Mouse (Mus musculus) intestine, embryonic 14.5 days (tissue): ENCODE data around the gene Cit. TPM values are rescaled to one million over a fixed set of nuclear protein-coding genes. Genes with fewer than 3 reads are reported as not detected.
A peak's percentile ranks its signal among the peaks of the same experiment; 100 is the strongest.

ENCODE experiments used
- ATAC-seq: fragments of 200-750 bp; cut with Nextera tagmentation; replicated peaks from 2 replicates; pipeline ENCODE4 v1.8.0; 2017; ENCODE audit warnings: low read depth, moderate number of reproducible peaks, moderate TSS enrichment, moderate library complexity; ENCODE audit not compliant: low FRiP score, low TSS enrichment
- DNase-seq: peaks from one replicate; pipeline ENCODE4 v3.0.0-alpha.2; 2018; ENCODE audit warnings: low spot score
- H3K27ac ChIP-seq: fragments of 300-500 bp; sonication (generic); 2 replicates; pipeline ENCODE4 v1.5.1; 2014; ENCODE audit warnings: low read depth, mild to moderate bottlenecking, control low read depth
- H3K27me3 ChIP-seq: fragments of 300-500 bp; sonication (generic); replicated peaks from 2 replicates; pipeline ENCODE4 v1.6.1; 2014; ENCODE audit warnings: low read length, control low read depth; ENCODE audit not compliant: control insufficient read depth, insufficient read depth
- H3K36me3 ChIP-seq: fragments of 300-500 bp; sonication (generic); 2 replicates; pipeline ENCODE4 v1.6.1; 2014; ENCODE audit warnings: low read length, control low read depth; ENCODE audit not compliant: control insufficient read depth, insufficient read depth
- H3K4me1 ChIP-seq: fragments of 300-500 bp; sonication (generic); replicated peaks from 2 replicates; pipeline ENCODE4 v1.6.1; 2014; ENCODE audit warnings: low read length, control low read depth, mixed read lengths; ENCODE audit not compliant: control insufficient read depth, insufficient read depth
- H3K4me2 ChIP-seq: fragments of 300-500 bp; sonication (generic); 2 replicates; pipeline ENCODE4 v1.6.1; 2014; ENCODE audit warnings: low read length
- H3K4me3 ChIP-seq: fragments of 300-500 bp; sonication (generic); 2 replicates; pipeline ENCODE4 v1.5.1; 2014; ENCODE audit warnings: low read depth, low read length, control low read depth, mixed read lengths
- H3K9ac ChIP-seq: fragments of 300-500 bp; sonication (generic); 2 replicates; pipeline ENCODE4 v1.6.1; 2014; ENCODE audit warnings: mild to moderate bottlenecking, low read length
- H3K9me3 ChIP-seq: fragments of 300-500 bp; sonication (generic); 2 replicates; pipeline ENCODE4 v1.6.1; 2016; ENCODE audit warnings: low read length, control low read depth; ENCODE audit not compliant: control insufficient read depth
- WGBS: fragments of 180-500 bp; shearing (Covaris S2); extraction: QIAGEN DNeasy Blood & Tissue Kit; methylation state at CpG from one replicate; pipeline ENCODE4 v1.1.7; 2014; 5-methylcytosine and 5-hydroxymethylcytosine counted together
- polyA plus RNA-seq: library from polyadenylated mRNA; unstranded; fragments of >200 nt; fragmentation: Nextera tagmentation; extraction: Ambion mirVana; gene quantifications from 2 replicates; pipeline ENCODE4 v1.2.1, GENCODE M21; 2014

Cit gene
- polyA plus RNA-seq, 1 experiment from 2014 or later, result 25.8 TPM

GRCm38 (mm10) chr5:116024327-116024739 lies 179.3 kb downstream of the Cit start, which contains the start of gene Prkab1:
Prkab1 (minus strand) TSS chr5:116024508.
- under 1% methylated on average over 46 of the region's 46 CpGs for WGBS
- Histone ChIP-seq H3K36me3 (peaks cover 30% of the 10 kb centered on the region), H3K4me1 (peaks cover 11% of the 10 kb centered on the region), H3K27ac (peak within 1 kb of the TSS; percentile 80), H3K27me3 (no peaks in the 10 kb centered on the region), H3K9ac (peak within 1 kb of the TSS; percentile 76), H3K4me2 (peak within 1 kb of the TSS; percentile 78), H3K4me3 (peak within 1 kb of the TSS; percentile 85), H3K9me3 (no peaks in the 10 kb centered on the region)
- ATAC-seq (peak; percentile 99), DNase-seq (peak; percentile 91)

GRCm38 (mm10) chr5:116026107-116026506 lies 181.0 kb downstream of the Cit start:
- ATAC-seq, result no peak
- no peaks in the 10 kb centered on the region for H3K9me3 ChIP-seq
- H3K4me2 ChIP-seq, result no peak overlapping the region
- peaks cover 13% of the 10 kb centered on the region for H3K36me3 ChIP-seq
- peaks cover 11% of the 10 kb centered on the region for H3K4me1 ChIP-seq
- no peak for DNase-seq
- no peak overlapping the region for H3K4me3 ChIP-seq
- WGBS, result 90% methylated on average over 5 of the region's 5 CpGs
- H3K27me3 ChIP-seq, result peaks cover 8% of the 10 kb centered on the region; the same call in 1 of the 2 replicates
- no peak overlapping the region for H3K9ac ChIP-seq
- H3K27ac ChIP-seq, result no peak overlapping the region

GRCm38 (mm10) chr5:116026561-116026960 lies 181.5 kb downstream of the Cit start:
- no peak overlapping the region for H3K27ac ChIP-seq
- WGBS, result 90% methylated on average over 14 of the region's 14 CpGs
- no peak for ATAC-seq
- peaks cover 8% of the 10 kb centered on the region; the same call in 1 of the 2 replicates for H3K27me3 ChIP-seq
- DNase-seq, result no peak
- H3K4me3 ChIP-seq, result no peak overlapping the region
- peaks cover 11% of the 10 kb centered on the region for H3K4me1 ChIP-seq
- no peaks in the 10 kb centered on the region for H3K9me3 ChIP-seq
- H3K4me2 ChIP-seq, result no peak overlapping the region
- H3K36me3 ChIP-seq, result peaks cover 8% of the 10 kb centered on the region
- H3K9ac ChIP-seq, result no peak overlapping the region

GRCm38 (mm10) chr5:116029071-116029470 lies 184.0 kb downstream of the Cit start:
- Histone ChIP-seq H3K9ac (no peak overlapping the region), H3K27ac (no peak overlapping the region), H3K4me1 (no peaks in the 10 kb centered on the region), H3K36me3 (no peaks in the 10 kb centered on the region), H3K9me3 (no peaks in the 10 kb centered on the region), H3K27me3 (peaks cover 8% of the 10 kb centered on the region; the same call in 1 of the 2 replicates), H3K4me2 (no peak overlapping the region), H3K4me3 (no peak overlapping the region)
- ATAC-seq (no peak), DNase-seq (no peak)
- 69% methylated on average over 7 of the region's 7 CpGs for WGBS

- 0 out of 2 replicates have a peak, but pooled peaks have one; percentile 11 for ATAC-seq
- H3K4me2 ChIP-seq, result peak overlapping the region; percentile 28; the same call in 1 of the 2 replicates
- no peak overlapping the region for H3K9ac ChIP-seq
- WGBS, result 3% methylated on average over 19 of the region's 19 CpGs
- H3K9me3 ChIP-seq, result no peaks in the 10 kb centered on the region
- no peak overlapping the region for H3K27ac ChIP-seq
- no peak overlapping the region for H3K4me3 ChIP-seq
- DNase-seq, result no peak
- H3K27me3 ChIP-seq, result peaks cover 8% of the 10 kb centered on the region; the same call in 1 of the 2 replicates
- no peaks in the 10 kb centered on the region for H3K4me1 ChIP-seq
- no peaks in the 10 kb centered on the region for H3K36me3 ChIP-seq
These were observed 185.6 kb downstream of the Cit start for GRCm38 (mm10) chr5:116030566-116031189.

- H3K9ac ChIP-seq, result no peak overlapping the region
- ATAC-seq, result 0 out of 2 replicates have a peak, but pooled peaks have one; percentile 23
- no peak overlapping the region for H3K4me3 ChIP-seq
- 3% methylated on average over 14 of the region's 14 CpGs for WGBS
- no peaks in the 10 kb centered on the region for H3K9me3 ChIP-seq
- DNase-seq, result peak; percentile 88
- H3K27ac ChIP-seq, result no peak overlapping the region
- no peaks in the 10 kb centered on the region for H3K4me1 ChIP-seq
- no peaks in the 10 kb centered on the region for H3K36me3 ChIP-seq
- no peak overlapping the region for H3K4me2 ChIP-seq
- H3K27me3 ChIP-seq, result peaks cover 8% of the 10 kb centered on the region; the same call in 1 of the 2 replicates
These were observed 186.1 kb downstream of the Cit start for GRCm38 (mm10) chr5:116031190-116031577.

GRCm38 (mm10) chr5:116036465-116036864 lies 191.4 kb downstream of the Cit start:
- Histone ChIP-seq H3K36me3 (no peaks in the 10 kb centered on the region), H3K9ac (no peak overlapping the region), H3K27ac (no peak overlapping the region), H3K4me1 (no peaks in the 10 kb centered on the region), H3K9me3 (no peaks in the 10 kb centered on the region), H3K27me3 (no peaks in the 10 kb centered on the region), H3K4me2 (no peak overlapping the region), H3K4me3 (no peak overlapping the region)
- no peak for DNase-seq
- 70% methylated on average over 16 of the region's 16 CpGs for WGBS
- ATAC-seq, result no peak

- DNase-seq, result no peak
- no peak for ATAC-seq
- WGBS, result 55% methylated on average over 9 of the region's 12 CpGs
- Histone ChIP-seq H3K27ac (no peak overlapping the region), H3K36me3 (no peaks in the 10 kb centered on the region), H3K9me3 (no peaks in the 10 kb centered on the region), H3K4me1 (no peaks in the 10 kb centered on the region), H3K9ac (no peak overlapping the region), H3K4me2 (no peak overlapping the region), H3K27me3 (no peaks in the 10 kb centered on the region), H3K4me3 (no peak overlapping the region)
These were observed 192.7 kb downstream of the Cit start for GRCm38 (mm10) chr5:116037731-116038130.

- H3K4me2 ChIP-seq, result peak overlapping the region; percentile 40
- H3K9me3 ChIP-seq, result no peaks in the 10 kb centered on the region
- H3K4me3 ChIP-seq, result no peak overlapping the region
- no peak overlapping the region for H3K27ac ChIP-seq
- H3K36me3 ChIP-seq, result no peaks in the 10 kb centered on the region
- no peak overlapping the region for H3K9ac ChIP-seq
- 19% methylated on average over 11 of the region's 11 CpGs for WGBS
- H3K4me1 ChIP-seq, result no peaks in the 10 kb centered on the region
- ATAC-seq (no peak), DNase-seq (no peak)
- H3K27me3 ChIP-seq, result no peaks in the 10 kb centered on the region
These were observed 194.6 kb downstream of the Cit start for GRCm38 (mm10) chr5:116039706-116040105.
